Mouse (Mus musculus) heart, postnatal 36 days (tissue): ENCODE data around the gene Rad1. TPM values are rescaled to one million over a fixed set of nuclear protein-coding genes. Genes with fewer than 3 reads are reported as not detected.
"Not testable (repeated sequence)": the region's sequence is repeated elsewhere in the genome, so short reads cannot be mapped to it uniquely, and the experiment has no call there.

Source experiments
- DNase-seq, 2 experiments: peaks; one replicate each; pipeline ENCODE4 v3.0.0; 2021 to 2022
- intact Hi-C: fragments of 180-260 bp; cut with DNase I; formaldehyde crosslinking; loops from one replicate; pipeline ENCODE4 v1.15.1; 2025
- total RNA-seq, 2 experiments: library from RNA; stranded (reverse); gene quantifications; 2 replicates each; pipeline ENCODE4 v1.2.3; 2021

Gene Rad1
- total RNA-seq, 2 experiments from 2014 or later, result 7.2 to 9.1 TPM

GRCm38 (mm10) chr15:10500838-10501719, 15.3 kb downstream of the Rad1 start:
- peak; percentile 32 to 45 for DNase-seq
- intact Hi-C loops, result loop anchor here (1.0 to 5.0 kb wide), 4 partner anchors 81 to 400 kb away; no protein-coding TSS in a partner anchor

GRCm38 (mm10) chr15:10506099-10506498, 20.3 kb downstream of the Rad1 start:
- intact Hi-C loops, result no loop called here
- DNase-seq, result peak; percentile 37 to 41

GRCm38 (mm10) chr15:10515166-10515565, 29.3 kb downstream of the Rad1 start:
- no peak for DNase-seq
- intact Hi-C loops, result no loop called here

GRCm38 (mm10) chr15:10525896-10526295, 40.1 kb downstream of the Rad1 start:
- intact Hi-C loops, result no loop called here
- DNase-seq, result no peak

- intact Hi-C loops, result no loop called here
- DNase-seq, result no peak
These were observed 45.5 kb downstream of the Rad1 start for GRCm38 (mm10) chr15:10531352-10531751.

GRCm38 (mm10) chr15:10533361-10533760, 47.5 kb downstream of the Rad1 start:
- not testable (repeated sequence) for DNase-seq

GRCm38 (mm10) chr15:10534591-10534990, 48.8 kb downstream of the Rad1 start:
- intact Hi-C loops, result no loop called here
- DNase-seq, result no peak

More at GRCm38 (mm10) chr15:10533361-10533760, 47.5 kb downstream of the Rad1 start:
- intact Hi-C loops, result not testable (repeated sequence)

GRCm38 (mm10) chr15:10535969-10536368, 50.2 kb downstream of the Rad1 start:
- DNase-seq, result no peak
- intact Hi-C loops, result no loop called here

GRCm38 (mm10) chr15:10540271-10541088, 54.7 kb downstream of the Rad1 start:
- intact Hi-C loops, result no loop called here
- no peak for DNase-seq

Other genes starting within 250 kb of the Rad1 start
- not detected for gene Gm21973, start 160.6 kb upstream of the Rad1 start, total RNA-seq
- gene Agxt2, start 127.5 kb upstream of the Rad1 start, total RNA-seq, result not detected
- gene Dnajc21, start 15.5 kb upstream of the Rad1 start, total RNA-seq, result 10 to 100 TPM; 37.1 to 41.5 TPM
- gene Brix1, start 71 bp upstream of the Rad1 start, total RNA-seq, result 10 to 100 TPM; 19.9 to 20.0 TPM
- not detected for gene Ttc23l, start 72.7 kb downstream of the Rad1 start, total RNA-seq
- 1 to 10 TPM; 3.0 to 4.6 TPM for gene Rai14, start 228.6 kb downstream of the Rad1 start, total RNA-seq